Mouse (Mus musculus): ENCODE measurements around the gene Tctn1. TPM values are rescaled to one million over a fixed set of nuclear protein-coding genes. Genes with fewer than 3 reads are reported as not detected.

Tctn1 gene
- total and polyA plus RNA-seq, 3 experiments = 3.8 to 6.0 TPM; not detected in 1

DNA sequence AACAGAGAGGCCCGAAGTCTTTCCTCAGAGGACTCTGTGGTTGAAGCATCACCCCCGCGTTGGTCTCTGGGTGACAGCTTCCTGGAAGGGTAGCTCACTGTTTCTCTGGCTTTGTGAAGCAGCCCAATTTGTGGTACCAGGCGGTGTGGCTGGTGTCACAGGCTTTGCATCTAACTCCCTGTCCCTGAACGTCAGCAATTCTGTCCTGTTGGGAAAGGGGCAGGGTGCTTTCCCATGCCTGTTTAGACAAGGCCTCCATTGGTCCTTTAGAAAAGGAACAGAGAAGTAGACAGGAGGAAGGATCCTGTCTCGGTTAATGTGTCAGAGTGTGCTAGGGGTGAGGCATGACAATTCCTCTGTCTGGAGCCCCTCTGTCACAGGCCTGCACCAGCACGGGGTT lies 45.3 kb downstream of the Tctn1 start:
- no peaks in the 10 kb centered on the region for H3K9me3 ChIP-seq (replicated peaks; ENCODE audit: insufficient read depth, low read length)
- no peak overlapping the region for H3K4me3 ChIP-seq (ENCODE audit: control insufficient read depth in 1 of 2, insufficient read depth in 1 of 2, low read depth in 2 of 2, low read length in 2 of 2)
- no peaks in the 10 kb centered on the region for H3K27me3 ChIP-seq (ENCODE audit: control insufficient read depth in 1 of 2, insufficient read depth in 2 of 2, low read length in 2 of 2)
- TF ChIP-seq E2F4 (IDR thresholded peaks at IDR 0.05; ENCODE audit: borderline replicate concordance, low read depth, low read length) (no peak), MYB (IDR thresholded peaks at IDR 0.05; ENCODE audit: low read depth, low read length) (no peak), MEF2A (IDR thresholded peaks at IDR 0.05; ENCODE audit: extremely low read depth, insufficient replicate concordance, low read depth, low read length, poor library complexity, severe bottlenecking) (no peak), POLR2AphosphoS5 (IDR thresholded peaks at IDR 0.05; ENCODE audit: borderline replicate concordance, low read depth, low read length) (no peak), TAL1 (IDR thresholded peaks at IDR 0.05; ENCODE audit: low read length) (no peak), ELF1 (IDR thresholded peaks at IDR 0.05; ENCODE audit: low read depth, low read length) (no peak), MXI1 (IDR thresholded peaks at IDR 0.05; ENCODE audit: low read depth, low read length) (no peak), USF1 (IDR thresholded peaks at IDR 0.05; ENCODE audit: low read depth, low read length) (no peak), RCOR1 (IDR thresholded peaks at IDR 0.05; ENCODE audit: low read depth, low read length) (no peak), SIN3A (IDR thresholded peaks at IDR 0.05; ENCODE audit: low read length) (no peak), SMC3 (IDR thresholded peaks at IDR 0.05; ENCODE audit: low read depth, low read length) (no peak), JUND (IDR thresholded peaks at IDR 0.05; ENCODE audit: low read depth, low read length) (no peak)
- H3K79me2 ChIP-seq (ENCODE audit: control insufficient read depth, insufficient read depth, low read length, poor library complexity) = no peaks in the 10 kb centered on the region
- no peak overlapping the region for H3K9ac ChIP-seq (ENCODE audit: control insufficient read depth, low read depth, low read length, poor library complexity, severe bottlenecking)
- no peaks in the 10 kb centered on the region for H3K4me1 ChIP-seq (ENCODE audit: control insufficient read depth in 1 of 2, insufficient read depth in 2 of 2, low read length in 2 of 2)
- DNase-seq (ENCODE audit: low read depth, low spot score) = no peak
- no peak overlapping the region for H3K27ac ChIP-seq (ENCODE audit: control insufficient read depth, low read depth, low read length)
- H3K36me3 ChIP-seq (ENCODE audit: control insufficient read depth in 1 of 2, insufficient read depth in 2 of 2, low read length in 2 of 2) = no peaks in the 10 kb centered on the region

DNA sequence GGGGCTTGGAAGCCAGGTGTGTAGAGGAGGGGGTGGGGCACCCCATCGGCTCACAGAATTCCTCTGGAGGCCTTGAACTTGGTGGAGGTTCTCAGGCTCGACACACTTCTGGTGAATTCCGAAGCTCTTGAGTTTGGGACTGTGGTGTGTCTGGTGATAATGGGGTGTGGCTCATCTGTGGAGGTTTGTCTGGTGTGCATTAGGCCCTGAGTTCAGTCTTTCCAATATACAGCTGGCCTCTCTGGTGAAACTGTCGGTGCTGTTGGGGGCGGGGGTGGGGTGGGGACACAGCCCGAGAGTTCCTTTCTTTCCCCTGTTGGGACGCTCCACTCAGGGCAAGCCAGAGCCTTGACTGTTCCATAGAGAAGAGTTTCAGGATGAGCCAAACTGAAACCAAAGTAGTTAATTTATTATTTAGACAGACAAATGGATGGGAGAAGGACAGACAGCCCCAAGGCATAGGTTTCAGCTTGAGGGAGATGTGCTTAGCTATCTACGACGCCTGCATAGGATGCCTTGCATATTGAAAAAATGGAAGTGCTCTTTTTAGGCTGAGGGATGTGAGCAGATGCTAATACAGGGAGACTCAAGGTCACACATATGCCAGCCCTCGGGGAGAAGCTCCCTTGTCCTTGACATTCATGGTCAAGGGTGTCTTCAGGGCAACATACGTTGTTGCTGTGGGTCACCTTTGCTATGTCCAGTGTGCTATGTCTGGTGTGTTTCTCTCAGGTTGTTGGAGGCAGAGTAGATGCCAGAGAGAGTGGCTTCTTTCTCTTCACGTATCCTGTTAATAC lies 46.0 kb downstream of the Tctn1 start:
- Histone ChIP-seq H3K36me3 (ENCODE audit: control insufficient read depth in 1 of 2, insufficient read depth in 2 of 2, low read length in 2 of 2) (no peaks in the 10 kb centered on the region), H3K27me3 (ENCODE audit: control insufficient read depth in 1 of 2, insufficient read depth in 2 of 2, low read length in 2 of 2) (no peaks in the 10 kb centered on the region), H3K27ac (ENCODE audit: control insufficient read depth, low read depth, low read length) (no peak overlapping the region), H3K4me1 (ENCODE audit: control insufficient read depth in 1 of 2, insufficient read depth in 2 of 2, low read length in 2 of 2) (no peaks in the 10 kb centered on the region), H3K9ac (ENCODE audit: control insufficient read depth, low read depth, low read length, poor library complexity, severe bottlenecking) (no peak overlapping the region), H3K79me2 (ENCODE audit: control insufficient read depth, insufficient read depth, low read length, poor library complexity) (no peaks in the 10 kb centered on the region), H3K4me3 (ENCODE audit: control insufficient read depth in 1 of 2, insufficient read depth in 1 of 2, low read depth in 2 of 2, low read length in 2 of 2) (no peak overlapping the region), H3K9me3 (replicated peaks; ENCODE audit: insufficient read depth, low read length) (no peaks in the 10 kb centered on the region)
- TF ChIP-seq SMC3 (IDR thresholded peaks at IDR 0.05; ENCODE audit: low read depth, low read length) = no peak
- TF ChIP-seq MEF2A (IDR thresholded peaks at IDR 0.05; ENCODE audit: extremely low read depth, insufficient replicate concordance, low read depth, low read length, poor library complexity, severe bottlenecking) = no peak
- no peak for TF ChIP-seq MXI1 (IDR thresholded peaks at IDR 0.05; ENCODE audit: low read depth, low read length)
- TF ChIP-seq NELFE (IDR thresholded peaks at IDR 0.05; ENCODE audit: low read depth, low read length) = no peak
- no peak for TF ChIP-seq JUND (IDR thresholded peaks at IDR 0.05; ENCODE audit: low read depth, low read length)
- no peak for TF ChIP-seq TAL1 (IDR thresholded peaks at IDR 0.05; ENCODE audit: low read length)
- no peak for TF ChIP-seq POLR2AphosphoS2 (IDR thresholded peaks at IDR 0.05; ENCODE audit: low read length)
- TF ChIP-seq CHD1 (IDR thresholded peaks at IDR 0.05; ENCODE audit: low read depth, low read length) = no peak
- no peak for DNase-seq (ENCODE audit: low read depth, low spot score)

Data from MEL (cell line).